Mouse (Mus musculus) embryonic facial prominence, embryonic 11.5 days (tissue): ENCODE results near the gene Gm8237. TPM values are rescaled to one million over a fixed set of nuclear protein-coding genes. Genes with fewer than 3 reads are reported as not detected.
A peak's percentile ranks its signal among the peaks of the same experiment; 100 is the strongest.
"Not testable (repeated sequence)": the region's sequence is repeated elsewhere in the genome, so short reads cannot be mapped to it uniquely, and the experiment has no call there.

Source experiments
- ATAC-seq: fragments of 200-750 bp; cut with Nextera tagmentation; replicated peaks from 2 replicates; pipeline ENCODE4 v1.8.0; 2017; ENCODE audit warnings: low read depth; ENCODE audit not compliant: insufficient number of reproducible peaks, low FRiP score, low TSS enrichment
- DNase-seq: peaks from one replicate; pipeline ENCODE4 v3.0.0-alpha.2; 2015; ENCODE audit warnings: low spot score
- H3K27ac ChIP-seq: fragments of 300-500 bp; sonication (generic); replicated peaks from 2 replicates; pipeline ENCODE4 v1.5.1; 2014; ENCODE audit warnings: mild to moderate bottlenecking, low read depth, low read length, control low read depth
- H3K27me3 ChIP-seq: fragments of 300-500 bp; sonication (generic); 2 replicates; pipeline ENCODE4 v1.6.1; 2014; ENCODE audit warnings: mild to moderate bottlenecking, low read length, moderate library complexity, mixed read lengths; ENCODE audit not compliant: control insufficient read depth, insufficient read depth
- H3K36me3 ChIP-seq: fragments of 300-500 bp; sonication (generic); replicated peaks from 2 replicates; pipeline ENCODE4 v1.6.1; 2014; ENCODE audit warnings: low read depth, mild to moderate bottlenecking, low read length, moderate library complexity, mixed read lengths; ENCODE audit not compliant: control insufficient read depth, insufficient read depth
- H3K4me1 ChIP-seq: fragments of 300-500 bp; sonication (generic); 2 replicates; pipeline ENCODE4 v1.6.1; 2014; ENCODE audit warnings: low read length, mixed read lengths; ENCODE audit not compliant: control insufficient read depth, insufficient read depth
- H3K4me2 ChIP-seq: fragments of 300-500 bp; sonication (generic); 2 replicates; pipeline ENCODE4 v1.6.1; 2014; ENCODE audit warnings: low read depth, mild to moderate bottlenecking, control low read depth, low read length, moderate library complexity
- H3K4me3 ChIP-seq: fragments of 300-500 bp; sonication (generic); 2 replicates; pipeline ENCODE4 v1.5.1; 2014; ENCODE audit warnings: low read depth, low read length, control low read depth
- H3K9ac ChIP-seq: fragments of 300-500 bp; sonication (generic); replicated peaks from 2 replicates; pipeline ENCODE4 v1.6.1; 2014; ENCODE audit warnings: mild to moderate bottlenecking, control low read depth, low read length
- H3K9me3 ChIP-seq: fragments of 300-500 bp; sonication (generic); replicated peaks from 2 replicates; pipeline ENCODE4 v1.6.1; 2016; ENCODE audit warnings: mild to moderate bottlenecking, low read length, inconsistent platforms, mixed read lengths; ENCODE audit not compliant: control insufficient read depth
- WGBS: fragments of 180-500 bp; shearing (Covaris S2); extraction: QIAGEN DNeasy Blood & Tissue Kit; methylation state at CpG from one replicate; pipeline ENCODE4 v1.1.7; 2014; 5-methylcytosine and 5-hydroxymethylcytosine counted together
- polyA plus RNA-seq: library from polyadenylated mRNA; unstranded; fragments of >200 nt; fragmentation: Nextera tagmentation; extraction: Ambion mirVana; gene quantifications from 2 replicates; pipeline ENCODE4 v1.2.1, GENCODE M21; 2014

Gene Gm8237
- polyA plus RNA-seq, result 0.17 and 0.39 TPM in 2 replicates

- 0 out of 2 replicates have a peak within 1 kb of the TSS, but pooled peaks have one; percentile 18 for H3K9ac ChIP-seq
- H3K36me3 ChIP-seq, H3K27ac ChIP-seq, H3K27me3 ChIP-seq, ATAC-seq, H3K4me1 ChIP-seq, H3K9me3 ChIP-seq: not testable (repeated sequence)
- WGBS, result 1% methylated on average over 15 of the region's 22 CpGs
- peak; percentile 0 for DNase-seq
- peak within 1 kb of the TSS; percentile 27 for H3K4me3 ChIP-seq
- H3K4me2 ChIP-seq, result peak within 1 kb of the TSS; percentile 69
Observed at GRCm38 (mm10) chr14:5880241-5880640, at the start of gene Gm8237. Gene Gm8237, minus strand, starts transcription at chr14:5880382.

- not testable (repeated sequence) for H3K27ac ChIP-seq, DNase-seq, H3K27me3 ChIP-seq, H3K9ac ChIP-seq, H3K4me1 ChIP-seq, H3K4me2 ChIP-seq, H3K9me3 ChIP-seq, ATAC-seq, H3K4me3 ChIP-seq, H3K36me3 ChIP-seq
- 72% methylated on average over 7 of the region's 7 CpGs for WGBS
Observed at GRCm38 (mm10) chr14:5923276-5923675, 43.1 kb upstream of the Gm8237 start.

GRCm38 (mm10) chr14:5918330-5918942, 38.3 kb upstream of the Gm8237 start:
- DNase-seq, H3K4me3 ChIP-seq, H3K27ac ChIP-seq, H3K9me3 ChIP-seq, H3K27me3 ChIP-seq, H3K4me1 ChIP-seq, H3K36me3 ChIP-seq, H3K4me2 ChIP-seq, H3K9ac ChIP-seq, ATAC-seq: not testable (repeated sequence)
- WGBS, result 80% methylated on average over 4 of the region's 4 CpGs

- H3K4me2 ChIP-seq, H3K9ac ChIP-seq, ATAC-seq, H3K27me3 ChIP-seq, H3K4me3 ChIP-seq, H3K4me1 ChIP-seq, DNase-seq, H3K27ac ChIP-seq, H3K36me3 ChIP-seq, H3K9me3 ChIP-seq: not testable (repeated sequence)
- 77% methylated on average over 2 of the region's 2 CpGs for WGBS
Observed at GRCm38 (mm10) chr14:5913701-5914100, 33.5 kb upstream of the Gm8237 start.

- DNase-seq, H3K4me1 ChIP-seq, H3K27me3 ChIP-seq, H3K36me3 ChIP-seq, ATAC-seq, H3K27ac ChIP-seq, H3K9me3 ChIP-seq: not testable (repeated sequence)
- WGBS, result 2% methylated on average over 14 of the region's 28 CpGs
- peak overlapping the region; percentile 69 for H3K4me2 ChIP-seq
- peak overlapping the region; percentile 27 for H3K4me3 ChIP-seq
- 0 out of 2 replicates have a peak overlapping the region, but pooled peaks have one; percentile 18 for H3K9ac ChIP-seq
Observed at GRCm38 (mm10) chr14:5879791-5880190, 391 bp downstream of the Gm8237 start.

- not testable (repeated sequence) for H3K4me3 ChIP-seq, H3K27me3 ChIP-seq, H3K36me3 ChIP-seq, ATAC-seq, H3K4me1 ChIP-seq, H3K27ac ChIP-seq, H3K9me3 ChIP-seq, H3K4me2 ChIP-seq, H3K9ac ChIP-seq
- WGBS, result 9% methylated on average over 5 of the region's 11 CpGs
- DNase-seq, result peak; percentile 80
Observed at GRCm38 (mm10) chr14:5879136-5879535, 1.0 kb downstream of the Gm8237 start.

GRCm38 (mm10) chr14:5855911-5856310, 24.3 kb downstream of the Gm8237 start:
- not testable (repeated sequence) for H3K27ac ChIP-seq, H3K4me2 ChIP-seq, H3K27me3 ChIP-seq

GRCm38 (mm10) chr14:5830229-5830628, 50.0 kb downstream of the Gm8237 start, which contains the start of gene Gm3424:
Gene Gm3424, minus strand, starts transcription at chr14:5830329.
- not testable (repeated sequence) for H3K36me3 ChIP-seq, H3K4me2 ChIP-seq, H3K27me3 ChIP-seq, ATAC-seq, H3K4me1 ChIP-seq, DNase-seq, H3K9ac ChIP-seq, H3K27ac ChIP-seq, H3K9me3 ChIP-seq, H3K4me3 ChIP-seq
- WGBS, result no CpG with 5 or more reads among the region's 3 CpGs

More at GRCm38 (mm10) chr14:5855911-5856310, 24.3 kb downstream of the Gm8237 start:
- H3K36me3 ChIP-seq, H3K9ac ChIP-seq, H3K9me3 ChIP-seq, H3K4me3 ChIP-seq, ATAC-seq, DNase-seq, H3K4me1 ChIP-seq: not testable (repeated sequence)
- WGBS, result 84% methylated on average over 3 of the region's 3 CpGs
